Mouse (Mus musculus): Measurements from ENCODE around the gene Wdr5.

The Wdr5 gene

GRCm38 (mm10) chr2:27548664-27549369 lies 33.9 kb downstream of the Wdr5 start:
- DNase-seq (ENCODE audit: low spot score in 2 of 2) = no peak

- peak in 1 of 2 experiments; percentile 32 for DNase-seq (ENCODE audit: low spot score in 2 of 2)
Measured at GRCm38 (mm10) chr2:27552620-27553287, 37.8 kb downstream of the Wdr5 start.

GRCm38 (mm10) chr2:27554308-27554707 lies 39.4 kb downstream of the Wdr5 start:
- DNase-seq (ENCODE audit: low spot score in 2 of 2) = no peak

GRCm38 (mm10) chr2:27556921-27557320 lies 42.0 kb downstream of the Wdr5 start:
- no peak for DNase-seq (ENCODE audit: low spot score in 2 of 2)

- DNase-seq (ENCODE audit: low spot score in 2 of 2) = no peak
Measured at GRCm38 (mm10) chr2:27560708-27561123, 45.8 kb downstream of the Wdr5 start.

- no peak for DNase-seq (ENCODE audit: low spot score in 2 of 2)
Measured at GRCm38 (mm10) chr2:27561159-27561558, 46.2 kb downstream of the Wdr5 start.

GRCm38 (mm10) chr2:27561829-27562228 lies 46.9 kb downstream of the Wdr5 start:
- DNase-seq (ENCODE audit: low spot score in 2 of 2) = no peak

- no peak for DNase-seq (ENCODE audit: low spot score in 2 of 2)
Measured at GRCm38 (mm10) chr2:27563641-27564148, 48.7 kb downstream of the Wdr5 start.

GRCm38 (mm10) chr2:27564694-27565093 lies 49.7 kb downstream of the Wdr5 start:
- DNase-seq (ENCODE audit: low spot score in 2 of 2) = no peak

- no peak for DNase-seq (ENCODE audit: low spot score in 2 of 2)
Measured at GRCm38 (mm10) chr2:27565316-27566103, 50.6 kb downstream of the Wdr5 start.

- DNase-seq (ENCODE audit: low spot score in 2 of 2) = no peak
Measured at GRCm38 (mm10) chr2:27570856-27571255, 55.9 kb downstream of the Wdr5 start.

- DNase-seq (ENCODE audit: low spot score in 2 of 2) = no peak
Measured at GRCm38 (mm10) chr2:27572261-27572793, 57.4 kb downstream of the Wdr5 start.

GRCm38 (mm10) chr2:27572928-27573627 lies 58.1 kb downstream of the Wdr5 start:
- DNase-seq (ENCODE audit: low spot score in 2 of 2) = no peak

- no peak for DNase-seq (ENCODE audit: low spot score in 2 of 2)
Measured at GRCm38 (mm10) chr2:27573628-27573966, 58.6 kb downstream of the Wdr5 start.

GRCm38 (mm10) chr2:27576416-27576815 lies 61.5 kb downstream of the Wdr5 start:
- no peak for DNase-seq (ENCODE audit: low spot score in 2 of 2)

- no peak for DNase-seq (ENCODE audit: low spot score in 2 of 2)
Measured at GRCm38 (mm10) chr2:27578552-27578951, 63.6 kb downstream of the Wdr5 start.

- DNase-seq (ENCODE audit: low spot score in 2 of 2) = no peak
Measured at GRCm38 (mm10) chr2:27582112-27582511, 67.2 kb downstream of the Wdr5 start.

- DNase-seq (ENCODE audit: low spot score in 2 of 2) = no peak
Measured at GRCm38 (mm10) chr2:27583019-27583418, 68.1 kb downstream of the Wdr5 start.

- no peak for DNase-seq (ENCODE audit: low spot score in 2 of 2)
Measured at GRCm38 (mm10) chr2:27584546-27584945, 69.6 kb downstream of the Wdr5 start.
